ENCODE assay signal across 21 mouse cellular contexts in the genomic region with DNA sequence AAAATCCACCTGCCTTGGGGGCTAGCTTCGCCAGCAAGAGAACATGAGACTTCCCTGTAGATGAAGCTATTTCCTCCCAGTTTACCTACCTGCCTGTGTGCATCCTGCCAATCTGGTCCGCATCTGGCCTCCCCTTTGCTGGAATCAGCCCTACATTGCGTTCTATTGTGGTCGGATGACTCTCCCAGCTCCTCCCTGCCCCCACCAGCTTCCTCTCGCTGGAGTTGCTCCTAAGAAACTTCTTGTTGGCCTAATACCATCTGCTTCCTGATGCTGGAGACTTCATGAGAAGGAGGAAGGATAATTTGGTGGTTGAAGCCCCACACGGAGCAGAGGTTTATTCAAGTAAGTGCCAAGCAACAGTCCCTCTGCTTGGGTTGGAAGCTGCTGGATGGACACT.
"Had no signal": no experiment of that assay in that cellular context is flagged by ENCODE, and none has a peak within 500 bp of the region (broad histone marks: within the 10 kb centered on the region; RNA-seq: fewer than 3 reads in every experiment).

No protein-coding gene starts in this region.

- H3K4me1 ChIP-seq: liver, embryonic 13.5 days; liver, embryonic 15.5 days had no signal

- H3K27me3 ChIP-seq: liver, embryonic 13.5 days; liver, embryonic 15.5 days; lung, embryonic 15.5 days; neural tube, embryonic 13.5 days; neural tube, embryonic 15.5 days had no signal

- H3K4me2 ChIP-seq: liver, embryonic 11.5 days; liver, embryonic 13.5 days; liver, embryonic 15.5 days; lung, embryonic 15.5 days; midbrain, embryonic 12.5 days; neural tube, embryonic 13.5 days; neural tube, embryonic 15.5 days had no signal

- DNase-seq: liver; liver, embryonic 13.5 days; liver, postnatal 0 days; midbrain, embryonic 14.5 days; retina, postnatal 1 day; right cerebral cortex, adult 18-20 months; right cerebral cortex, postnatal 25 days; right cerebral cortex, postnatal 4 days; spleen, adult 18-20 months; thymus, adult 18-20 months; thymus, postnatal 14 days; thymus, postnatal 36 days had no signal

- H3K36me3 ChIP-seq: liver, embryonic 13.5 days; liver, embryonic 15.5 days; lung, embryonic 15.5 days; midbrain, embryonic 10.5 days; midbrain, embryonic 12.5 days; neural tube, embryonic 13.5 days; neural tube, embryonic 15.5 days had no signal

- ATAC-seq: liver, postnatal 0 days; midbrain, embryonic 16.5 days had no signal

- H3K9ac ChIP-seq: liver, embryonic 13.5 days; liver, embryonic 15.5 days; liver, postnatal 0 days; lung, embryonic 15.5 days; midbrain, embryonic 12.5 days; neural tube, embryonic 13.5 days; neural tube, embryonic 15.5 days had no signal

- H3K9me3 ChIP-seq: liver, embryonic 13.5 days; liver, embryonic 15.5 days; lung, embryonic 15.5 days; midbrain, embryonic 10.5 days; midbrain, embryonic 12.5 days; neural tube, embryonic 13.5 days; neural tube, embryonic 15.5 days had no signal

- H3K4me3 ChIP-seq: liver, embryonic 13.5 days; liver, embryonic 15.5 days; lung, embryonic 15.5 days; midbrain, embryonic 10.5 days; midbrain, embryonic 12.5 days; myocyte; neural tube, embryonic 13.5 days; neural tube, embryonic 15.5 days had no signal

- H3K27ac ChIP-seq: liver, embryonic 13.5 days; liver, embryonic 15.5 days; lung, embryonic 15.5 days; midbrain, embryonic 10.5 days; midbrain, embryonic 12.5 days; neural tube, embryonic 13.5 days; neural tube, embryonic 15.5 days had no signal
